In genomic region chr5:7782235-7782634, GRCm38 (mm10) we compare ENCODE assay signal across 22 mouse cellular contexts.
DNase-seq lines count a peak whose midpoint lies in the region; ATAC-seq lines count a peak whose summit lies in the region.
"Had no signal": no experiment of that assay in that cellular context is flagged by ENCODE, and none has a peak within 500 bp of the region (broad histone marks: within the 10 kb centered on the region; RNA-seq: fewer than 3 reads in every experiment).

No protein-coding gene starts in this region.

- no peaks in the 10 kb centered on the region for H3K27me3 ChIP-seq in hindbrain, embryonic 11.5 days (ENCODE audit: control insufficient read depth, insufficient read depth, low read length)
- H3K27me3 ChIP-seq in hindbrain, embryonic 14.5 days (ENCODE audit: control insufficient read depth, insufficient read depth, low read length): no peaks in the 10 kb centered on the region
- H3K27me3 ChIP-seq in midbrain, embryonic 11.5 days (ENCODE audit: control insufficient read depth, insufficient read depth, low read length): no peaks in the 10 kb centered on the region
- H3K27me3 ChIP-seq in midbrain, embryonic 15.5 days (replicated peaks): no peaks in the 10 kb centered on the region
- no peaks in the 10 kb centered on the region for H3K27me3 ChIP-seq in midbrain, embryonic 14.5 days (ENCODE audit: control insufficient read depth, insufficient read depth, low read length)
- no peaks in the 10 kb centered on the region for H3K27me3 ChIP-seq in midbrain, embryonic 16.5 days (ENCODE audit: control insufficient read depth, insufficient read depth, low read depth, low read length)
- no peaks in the 10 kb centered on the region for H3K27me3 ChIP-seq in embryonic facial prominence, embryonic 14.5 days (replicated peaks; ENCODE audit: control insufficient read depth, insufficient read depth, low read length)
- H3K27me3 ChIP-seq: embryonic facial prominence, embryonic 15.5 days; forebrain, embryonic 12.5 days had no signal

- no peak overlapping the region for H3K27ac ChIP-seq in hindbrain, embryonic 11.5 days (ENCODE audit: low read depth, low read length)
- no peak overlapping the region for H3K27ac ChIP-seq in hindbrain, embryonic 14.5 days
- H3K27ac ChIP-seq in midbrain, embryonic 11.5 days (ENCODE audit: low read depth, low read length): no peak overlapping the region
- no peak overlapping the region for H3K27ac ChIP-seq in midbrain, embryonic 15.5 days
- H3K27ac ChIP-seq in midbrain, embryonic 14.5 days (replicated peaks; ENCODE audit: low read depth, low read length): no peak overlapping the region
- H3K27ac ChIP-seq in midbrain, embryonic 16.5 days (ENCODE audit: low read length): no peak overlapping the region
- no peak overlapping the region for H3K27ac ChIP-seq in embryonic facial prominence, embryonic 14.5 days (replicated peaks; ENCODE audit: low read depth, low read length)
- H3K27ac ChIP-seq: embryonic facial prominence, embryonic 15.5 days; forebrain, embryonic 10.5 days; forebrain, embryonic 12.5 days had no signal

- no peaks in the 10 kb centered on the region for H3K36me3 ChIP-seq in hindbrain, embryonic 11.5 days (ENCODE audit: control insufficient read depth, insufficient read depth, low read length)
- H3K36me3 ChIP-seq in hindbrain, embryonic 14.5 days (replicated peaks; ENCODE audit: control insufficient read depth, insufficient read depth): no peaks in the 10 kb centered on the region
- no peaks in the 10 kb centered on the region for H3K36me3 ChIP-seq in midbrain, embryonic 11.5 days (ENCODE audit: control insufficient read depth, insufficient read depth, low read length)
- H3K36me3 ChIP-seq in midbrain, embryonic 15.5 days (replicated peaks): no peaks in the 10 kb centered on the region
- H3K36me3 ChIP-seq in midbrain, embryonic 14.5 days (ENCODE audit: control insufficient read depth, insufficient read depth, low read length): no peaks in the 10 kb centered on the region
- no peaks in the 10 kb centered on the region for H3K36me3 ChIP-seq in midbrain, embryonic 16.5 days (ENCODE audit: control insufficient read depth, insufficient read depth, low read length)
- no peaks in the 10 kb centered on the region for H3K36me3 ChIP-seq in embryonic facial prominence, embryonic 14.5 days (ENCODE audit: control insufficient read depth, insufficient read depth, low read length)
- H3K36me3 ChIP-seq: embryonic facial prominence, embryonic 15.5 days; forebrain, embryonic 10.5 days; forebrain, embryonic 12.5 days had no signal

- H3K9ac ChIP-seq in hindbrain, embryonic 11.5 days (ENCODE audit: low read depth, low read length): no peak overlapping the region
- H3K9ac ChIP-seq in hindbrain, embryonic 14.5 days: no peak overlapping the region
- no peak overlapping the region for H3K9ac ChIP-seq in midbrain, embryonic 11.5 days (ENCODE audit: low read length)
- no peak overlapping the region for H3K9ac ChIP-seq in midbrain, embryonic 15.5 days
- H3K9ac ChIP-seq in midbrain, embryonic 14.5 days (replicated peaks; ENCODE audit: low read length): no peak overlapping the region
- H3K9ac ChIP-seq in midbrain, embryonic 16.5 days (ENCODE audit: low read depth, low read length): no peak overlapping the region
- no peak overlapping the region for H3K9ac ChIP-seq in embryonic facial prominence, embryonic 14.5 days (ENCODE audit: low read depth, low read length)
- H3K9ac ChIP-seq: embryonic facial prominence, embryonic 15.5 days; forebrain, embryonic 12.5 days had no signal

- ATAC-seq in hindbrain, embryonic 11.5 days (ENCODE audit: low FRiP score): 0 out of 2 replicates have a peak, but pooled peaks have one; percentile 45
- no peak for ATAC-seq in hindbrain, embryonic 14.5 days (ENCODE audit: low FRiP score)
- peak; percentile 62; the same call in 1 of the 2 replicates for ATAC-seq in midbrain, embryonic 11.5 days (ENCODE audit: low FRiP score)
- no peak for ATAC-seq in midbrain, embryonic 15.5 days (replicated peaks)
- ATAC-seq in midbrain, embryonic 14.5 days (ENCODE audit: low FRiP score, low TSS enrichment): no peak
- no peak for ATAC-seq in midbrain, embryonic 16.5 days
- ATAC-seq in embryonic facial prominence, embryonic 14.5 days (ENCODE audit: low read depth): no peak
- ATAC-seq: forebrain, embryonic 14.5 days; forebrain, embryonic 16.5 days had no signal

- no peak for DNase-seq in hindbrain, embryonic 11.5 days (ENCODE audit: low spot score)
- DNase-seq in hindbrain, embryonic 14.5 days (ENCODE audit: low spot score): no peak
- DNase-seq in midbrain, embryonic 11.5 days (ENCODE audit: low spot score, missing footprints): no peak
- peak; percentile 7 for DNase-seq in midbrain, embryonic 14.5 days
- peak; percentile 13 for DNase-seq in embryonic facial prominence, embryonic 14.5 days (ENCODE audit: low spot score)
- DNase-seq in heart, adult 18-20 months: no peak
- DNase-seq: adrenal gland, adult 2 months; adrenal gland, postnatal 10 days; adrenal gland, postnatal 25 days; cerebellum, adult 11-12 months; cerebellum, adult 2 months; cerebellum, adult 9-10 months; cerebellum, postnatal 10 days; cerebellum, postnatal 25 days had no signal

- WGBS in hindbrain, embryonic 11.5 days: 57% methylated on average over 1 of the region's 1 CpGs
- WGBS in hindbrain, embryonic 14.5 days: 37% methylated on average over 1 of the region's 1 CpGs
- 44% methylated on average over 1 of the region's 1 CpGs for WGBS in midbrain, embryonic 11.5 days
- 40% methylated on average over 1 of the region's 1 CpGs for WGBS in midbrain, embryonic 15.5 days
- 15% methylated on average over 1 of the region's 1 CpGs for WGBS in midbrain, embryonic 14.5 days
- 42% methylated on average over 1 of the region's 1 CpGs for WGBS in midbrain, embryonic 16.5 days
- WGBS in embryonic facial prominence, embryonic 14.5 days: 65% methylated on average over 1 of the region's 1 CpGs

- no peak overlapping the region for H3K4me3 ChIP-seq in hindbrain, embryonic 11.5 days (ENCODE audit: low read depth, low read length)
- no peak overlapping the region for H3K4me3 ChIP-seq in hindbrain, embryonic 14.5 days (replicated peaks; ENCODE audit: low read length)
- no peak overlapping the region for H3K4me3 ChIP-seq in midbrain, embryonic 11.5 days (ENCODE audit: low read depth, low read length)
- no peak overlapping the region for H3K4me3 ChIP-seq in midbrain, embryonic 15.5 days
- no peak overlapping the region for H3K4me3 ChIP-seq in midbrain, embryonic 14.5 days (replicated peaks; ENCODE audit: low read depth, low read length)
- H3K4me3 ChIP-seq in midbrain, embryonic 16.5 days (ENCODE audit: low read depth, low read length): no peak overlapping the region
- H3K4me3 ChIP-seq in embryonic facial prominence, embryonic 14.5 days (ENCODE audit: low read depth, low read length): no peak overlapping the region
- H3K4me3 ChIP-seq: embryonic facial prominence, embryonic 15.5 days; erythroblast, embryonic 14.5 days; forebrain, embryonic 10.5 days; forebrain, embryonic 12.5 days had no signal

- H3K4me1 ChIP-seq in hindbrain, embryonic 11.5 days (replicated peaks; ENCODE audit: control insufficient read depth, insufficient read depth, low read length): no peaks in the 10 kb centered on the region
- H3K4me1 ChIP-seq in hindbrain, embryonic 14.5 days (replicated peaks; ENCODE audit: control insufficient read depth, insufficient read depth, low read length): no peaks in the 10 kb centered on the region
- no peaks in the 10 kb centered on the region for H3K4me1 ChIP-seq in midbrain, embryonic 11.5 days (ENCODE audit: control insufficient read depth, insufficient read depth, low read length)
- no peaks in the 10 kb centered on the region for H3K4me1 ChIP-seq in midbrain, embryonic 15.5 days
- H3K4me1 ChIP-seq in midbrain, embryonic 14.5 days (ENCODE audit: control insufficient read depth, insufficient read depth, low read length): no peaks in the 10 kb centered on the region
- no peaks in the 10 kb centered on the region for H3K4me1 ChIP-seq in midbrain, embryonic 16.5 days (ENCODE audit: control insufficient read depth, insufficient read depth, low read length)
- no peaks in the 10 kb centered on the region for H3K4me1 ChIP-seq in embryonic facial prominence, embryonic 14.5 days (ENCODE audit: control insufficient read depth, insufficient read depth, low read length)
- H3K4me1 ChIP-seq: embryonic facial prominence, embryonic 15.5 days; forebrain, embryonic 10.5 days; forebrain, embryonic 12.5 days had no signal

- H3K9me3 ChIP-seq in hindbrain, embryonic 11.5 days (ENCODE audit: control insufficient read depth, low read length): no peaks in the 10 kb centered on the region
- no peaks in the 10 kb centered on the region for H3K9me3 ChIP-seq in hindbrain, embryonic 14.5 days (ENCODE audit: control insufficient read depth, low read length)
- H3K9me3 ChIP-seq in midbrain, embryonic 11.5 days (ENCODE audit: control insufficient read depth, low read length): no peaks in the 10 kb centered on the region
- H3K9me3 ChIP-seq in midbrain, embryonic 15.5 days: no peaks in the 10 kb centered on the region
- no peaks in the 10 kb centered on the region for H3K9me3 ChIP-seq in midbrain, embryonic 14.5 days (ENCODE audit: control insufficient read depth, low read length)
- no peaks in the 10 kb centered on the region for H3K9me3 ChIP-seq in midbrain, embryonic 16.5 days (replicated peaks; ENCODE audit: control insufficient read depth, low read length, poor library complexity, severe bottlenecking)
- no peaks in the 10 kb centered on the region for H3K9me3 ChIP-seq in embryonic facial prominence, embryonic 14.5 days (ENCODE audit: control insufficient read depth, low read length)
- H3K9me3 ChIP-seq: embryonic facial prominence, embryonic 15.5 days; forebrain, embryonic 10.5 days; forebrain, embryonic 12.5 days had no signal

- H3K4me2 ChIP-seq in hindbrain, embryonic 11.5 days (replicated peaks; ENCODE audit: low read depth, low read length): no peak overlapping the region
- H3K4me2 ChIP-seq in hindbrain, embryonic 14.5 days (replicated peaks): no peak overlapping the region
- no peak overlapping the region for H3K4me2 ChIP-seq in midbrain, embryonic 11.5 days
- H3K4me2 ChIP-seq in midbrain, embryonic 15.5 days: no peak overlapping the region
- H3K4me2 ChIP-seq in midbrain, embryonic 14.5 days (ENCODE audit: low read length): no peak overlapping the region
- no peak overlapping the region for H3K4me2 ChIP-seq in midbrain, embryonic 16.5 days (ENCODE audit: low read length)
- no peak overlapping the region for H3K4me2 ChIP-seq in embryonic facial prominence, embryonic 14.5 days (ENCODE audit: low read depth, low read length)
- H3K4me2 ChIP-seq: embryonic facial prominence, embryonic 15.5 days; forebrain, embryonic 12.5 days had no signal

Comparison
In these comparisons a context has a peak if more than half of its experiments do, and no peak if none do; other contexts are left out.
1. ATAC-seq: peak in hindbrain, embryonic 11.5 days (single experiment) and midbrain, embryonic 11.5 days (single experiment); none in hindbrain, embryonic 14.5 days (single experiment), midbrain, embryonic 15.5 days (single experiment), midbrain, embryonic 14.5 days (single experiment), midbrain, embryonic 16.5 days (single experiment) and embryonic facial prominence, embryonic 14.5 days (single experiment).
2. DNase-seq: peak in midbrain, embryonic 14.5 days (single experiment) and embryonic facial prominence, embryonic 14.5 days (single experiment); none in hindbrain, embryonic 11.5 days (single experiment), hindbrain, embryonic 14.5 days (single experiment), midbrain, embryonic 11.5 days (single experiment) and heart, adult 18-20 months (0 of 2).